Mouse (Mus musculus): ENCODE measurements around the gene Prlhr. TPM values are rescaled to one million over a fixed set of nuclear protein-coding genes. Genes with fewer than 3 reads are reported as not detected.

The Prlhr gene
- total RNA-seq, 4 experiments from 2014 or later, result 0.28 to 1.9 (median 1.1) TPM

- no peak for DNase-seq
Measured at GRCm38 (mm10) chr19:60417611-60418010, 50.5 kb downstream of the Prlhr start.

Other genes with a start within 250 kb of the Prlhr start
- 10 to 100 TPM; 19.7 to 42.3 (median 35.9) TPM for gene Fam204a, start 241.6 kb downstream of the Prlhr start, total RNA-seq (2022)
- gene Cacul1, start 112.7 kb upstream of the Prlhr start, total RNA-seq (2022), result 10 to 100 TPM; 47.6 to 50.8 (median 49.0) TPM